Mouse (Mus musculus) liver, embryonic 14.5 days (tissue): ENCODE data around the gene Fbxo22. TPM values are rescaled to one million over a fixed set of nuclear protein-coding genes. Genes with fewer than 3 reads are reported as not detected.

Experiments used
- ATAC-seq: fragments of 200-750 bp; cut with Nextera tagmentation; 2 replicates; pipeline ENCODE4 v1.8.0; 2017; ENCODE audit warnings: moderate number of reproducible peaks, mild to moderate bottlenecking, moderate library complexity; ENCODE audit not compliant: insufficient read depth
- DNase-seq, 3 experiments: peaks; one replicate each; pipeline ENCODE4 v3.0.0-alpha.2; 2012 to 2013; ENCODE audit warnings: low read depth in 3 of 3, low spot score in 3 of 3
- H3K27ac ChIP-seq: fragments of 300-500 bp; sonication (generic); 2 replicates; pipeline ENCODE4 v1.5.1; 2014; ENCODE audit warnings: moderate library complexity, mild to moderate bottlenecking, control low read depth, inconsistent platforms
- H3K27me3 ChIP-seq: fragments of 300-500 bp; sonication (generic); 2 replicates; pipeline ENCODE4 v1.6.1; 2014; ENCODE audit warnings: mild to moderate bottlenecking, low read length, moderate library complexity; ENCODE audit not compliant: control insufficient read depth, insufficient read depth
- H3K36me3 ChIP-seq: fragments of 300-500 bp; sonication (generic); replicated peaks from 2 replicates; pipeline ENCODE4 v1.6.1; 2014; ENCODE audit warnings: low read depth; ENCODE audit not compliant: control insufficient read depth, insufficient read depth
- H3K4me1 ChIP-seq, 2 experiments: fragments of 200-500 bp in 1 of 2; fragments of 300-500 bp in 1 of 2; sonication (generic) in 1 of 2; replicated peaks; 2 replicates each; pipeline ENCODE4 v1.6.1; 2012 to 2014; ENCODE audit warnings: antibody characterized with exemption in 1 of 2, inconsistent platforms in 1 of 2, low read length in 1 of 2; ENCODE audit not compliant: control insufficient read depth in 2 of 2, insufficient read depth in 2 of 2
- H3K4me2 ChIP-seq: fragments of 300-500 bp; sonication (generic); 2 replicates; pipeline ENCODE4 v1.6.1; 2014; ENCODE audit warnings: low read depth, mild to moderate bottlenecking, control low read depth, moderate library complexity
- H3K4me3 ChIP-seq, 2 experiments: fragments of 200-500 bp in 1 of 2; fragments of 300-500 bp in 1 of 2; sonication (generic) in 1 of 2; 2 replicates each; pipeline ENCODE4 v1.5.1; 2012 to 2014; ENCODE audit warnings: low read depth in 2 of 2, low read length in 2 of 2, mild to moderate bottlenecking in 2 of 2, control low read depth in 1 of 2, inconsistent platforms in 1 of 2, moderate library complexity in 1 of 2; ENCODE audit not compliant: insufficient read depth in 1 of 2
- H3K9ac ChIP-seq: fragments of 300-500 bp; sonication (generic); replicated peaks from 2 replicates; pipeline ENCODE4 v1.6.1; 2014; ENCODE audit warnings: mild to moderate bottlenecking, control low read depth, moderate library complexity
- H3K9me3 ChIP-seq: fragments of 300-500 bp; sonication (generic); 2 replicates; pipeline ENCODE4 v1.6.1; 2016; ENCODE audit warnings: low read length, mixed read lengths; ENCODE audit not compliant: control insufficient read depth
- CTCF ChIP-seq: IDR thresholded peaks from 2 replicates; pipeline ENCODE4 v1.5.1; 2016; ENCODE audit warnings: antibody characterized with exemption, low read depth, control low read depth
- EP300 ChIP-seq: IDR thresholded peaks from 2 replicates; pipeline ENCODE4 v1.6.1; 2016; ENCODE audit warnings: antibody characterized with exemption, low read depth
- WGBS: fragments of 180-500 bp; shearing (Covaris S2); extraction: QIAGEN DNeasy Blood & Tissue Kit; methylation state at CpG from one replicate; pipeline ENCODE4 v1.1.7; 2014; ENCODE audit not compliant: insufficient replicate concordance; 5-methylcytosine and 5-hydroxymethylcytosine counted together
- polyA plus RNA-seq, 2 experiments: library from polyadenylated mRNA; depleted of rRNA in 1 of 2; stranded (reverse) in 1 of 2; unstranded in 1 of 2; fragments of >200 nt; fragmentation: Nextera tagmentation in 1 of 2; extraction: Ambion mirVana in 1 of 2; gene quantifications; 2 replicates each; pipeline versions ENCODE4 v1.2.1 to v1.2.3; 2012 to 2014

The Fbxo22 gene
- polyA plus RNA-seq, 2 experiments: 8.8 to 15.7 TPM

DNA sequence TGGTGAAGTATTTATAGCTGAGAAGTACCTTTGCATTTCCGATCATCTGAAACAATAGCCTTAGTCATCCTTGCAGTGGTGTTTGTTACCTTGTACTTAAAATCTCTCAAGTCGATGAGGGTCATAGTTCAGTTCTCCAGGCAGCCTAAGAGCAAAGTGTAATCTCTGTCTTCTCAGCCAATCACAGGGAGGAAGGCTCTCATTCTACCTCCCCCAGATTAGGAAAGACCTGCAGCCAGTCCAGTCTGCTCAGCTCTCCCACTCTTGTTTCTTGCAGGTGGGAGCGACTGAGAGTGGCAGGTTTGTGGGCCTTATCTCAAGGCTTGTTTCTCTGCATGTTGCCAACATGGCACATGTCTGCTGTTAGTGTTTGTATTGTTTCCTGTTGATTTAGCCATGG lies 6.3 kb downstream of the Fbxo22 start:
- Histone ChIP-seq H3K9me3 (no peaks in the 10 kb centered on the region), H3K4me1 (peaks cover 0 to 6% of the 10 kb centered on the region in 2 experiments; a peak in 2 of 4 replicates), H3K4me2 (no peak overlapping the region), H3K27me3 (no peaks in the 10 kb centered on the region), H3K27ac (no peak overlapping the region), H3K4me3 (no peak overlapping the region), H3K36me3 (peaks cover 19% of the 10 kb centered on the region), H3K9ac (no peak overlapping the region)
- ATAC-seq (no peak), DNase-seq (no peak)
- TF ChIP-seq CTCF (no peak), EP300 (no peak)
- WGBS: 68% methylated on average over 3 of the region's 3 CpGs

GRCm38 (mm10) chr9:55215648-55216047 lies 6.9 kb downstream of the Fbxo22 start:
- H3K27me3 ChIP-seq: no peaks in the 10 kb centered on the region
- 65% methylated on average over 3 of the region's 3 CpGs for WGBS
- ATAC-seq (no peak), DNase-seq (no peak)
- TF ChIP-seq EP300: no peak
- no peak for TF ChIP-seq CTCF
- no peak overlapping the region for H3K9ac ChIP-seq
- H3K4me2 ChIP-seq: no peak overlapping the region
- no peak overlapping the region for H3K27ac ChIP-seq
- H3K36me3 ChIP-seq: peaks cover 20% of the 10 kb centered on the region
- no peak overlapping the region for H3K4me3 ChIP-seq
- H3K4me1 ChIP-seq: peaks cover 0 to 6% of the 10 kb centered on the region in 2 experiments; a peak in 2 of 4 replicates
- no peaks in the 10 kb centered on the region for H3K9me3 ChIP-seq

DNA sequence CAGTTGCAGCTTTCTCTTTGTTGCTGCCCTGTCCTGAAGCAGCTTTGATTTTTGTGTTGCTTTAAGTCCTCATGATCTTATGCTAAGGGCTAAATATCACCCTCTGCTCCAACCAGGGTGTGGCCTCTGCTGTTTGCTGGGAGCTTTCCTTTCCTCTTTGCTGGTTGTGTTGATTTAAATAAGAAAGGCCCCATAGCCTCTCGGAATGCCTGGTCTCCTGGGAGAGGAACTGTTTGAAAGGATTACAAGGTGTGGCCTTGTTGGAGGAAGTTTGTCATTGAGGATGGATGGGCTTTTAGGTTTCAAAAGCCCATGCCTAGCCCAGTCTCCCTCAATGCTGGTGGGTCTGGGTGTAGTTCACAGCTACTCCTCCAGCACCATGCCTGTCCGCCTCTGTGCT lies 7.4 kb downstream of the Fbxo22 start:
- no peak overlapping the region for H3K9ac ChIP-seq
- H3K27ac ChIP-seq: no peak overlapping the region
- no peak for ATAC-seq
- no peaks in the 10 kb centered on the region for H3K27me3 ChIP-seq
- H3K36me3 ChIP-seq: peaks cover 24% of the 10 kb centered on the region
- DNase-seq: no peak
- peaks cover 0 to 4% of the 10 kb centered on the region in 2 experiments; a peak in 2 of 4 replicates for H3K4me1 ChIP-seq
- WGBS: 75% methylated on average over 2 of the region's 2 CpGs
- H3K4me3 ChIP-seq: no peak overlapping the region
- no peak for TF ChIP-seq EP300
- no peak for TF ChIP-seq CTCF
- H3K9me3 ChIP-seq: no peaks in the 10 kb centered on the region
- H3K4me2 ChIP-seq: no peak overlapping the region

GRCm38 (mm10) chr9:55217381-55217780 lies 8.7 kb downstream of the Fbxo22 start:
- H3K36me3 ChIP-seq: peaks cover 27% of the 10 kb centered on the region
- H3K9me3 ChIP-seq: no peaks in the 10 kb centered on the region
- no peak overlapping the region for H3K4me3 ChIP-seq
- 61% methylated on average over 3 of the region's 3 CpGs for WGBS
- no peak for ATAC-seq
- DNase-seq: no peak
- no peaks in the 10 kb centered on the region for H3K4me1 ChIP-seq
- no peak overlapping the region for H3K9ac ChIP-seq
- no peaks in the 10 kb centered on the region for H3K27me3 ChIP-seq
- no peak overlapping the region for H3K4me2 ChIP-seq
- no peak overlapping the region for H3K27ac ChIP-seq
- no peak for TF ChIP-seq EP300
- TF ChIP-seq CTCF: no peak

GRCm38 (mm10) chr9:55225165-55225737 lies 16.5 kb downstream of the Fbxo22 start:
- no peak for ATAC-seq
- Histone ChIP-seq H3K27ac (no peak overlapping the region), H3K4me1 (no peaks in the 10 kb centered on the region), H3K4me2 (no peak overlapping the region), H3K9ac (no peak overlapping the region), H3K27me3 (no peaks in the 10 kb centered on the region), H3K36me3 (peaks cover 18% of the 10 kb centered on the region), H3K9me3 (no peaks in the 10 kb centered on the region), H3K4me3 (no peak overlapping the region)
- no peak for DNase-seq
- TF ChIP-seq EP300: no peak
- TF ChIP-seq CTCF: no peak
- WGBS: 75% methylated on average over 7 of the region's 7 CpGs
